Mouse (Mus musculus) forebrain, embryonic 14.5 days (tissue): ENCODE results near the gene Il12rb1. TPM values are rescaled to one million over a fixed set of nuclear protein-coding genes. Genes with fewer than 3 reads are reported as not detected.
A peak's percentile ranks its signal among the peaks of the same experiment; 100 is the strongest.

Experiments used
- ATAC-seq: fragments of 200-750 bp; cut with Nextera tagmentation; 2 replicates; pipeline ENCODE4 v1.8.0; 2017; ENCODE audit warnings: mild to moderate bottlenecking, moderate library complexity
- DNase-seq: peaks from one replicate; pipeline ENCODE4 v3.0.0-alpha.2; 2015; ENCODE audit warnings: low spot score
- H3K27ac ChIP-seq: fragments of 300-500 bp; sonication (generic); 2 replicates; pipeline ENCODE4 v1.5.1; 2014; ENCODE audit warnings: low read depth, mild to moderate bottlenecking, control low read depth, low read length, moderate library complexity
- H3K27me3 ChIP-seq: fragments of 300-500 bp; sonication (generic); replicated peaks from 2 replicates; pipeline ENCODE4 v1.6.1; 2014; ENCODE audit warnings: low read length, control low read depth, mixed read lengths; ENCODE audit not compliant: control insufficient read depth, insufficient read depth
- H3K36me3 ChIP-seq: fragments of 300-500 bp; sonication (generic); 2 replicates; pipeline ENCODE4 v1.6.1; 2014; ENCODE audit warnings: low read length, control low read depth; ENCODE audit not compliant: control insufficient read depth, insufficient read depth
- H3K4me1 ChIP-seq: fragments of 300-500 bp; sonication (generic); 2 replicates; pipeline ENCODE4 v1.6.1; 2014; ENCODE audit warnings: antibody characterized with exemption, low read length, control low read depth; ENCODE audit not compliant: control insufficient read depth, insufficient read depth
- H3K4me2 ChIP-seq: fragments of 300-500 bp; sonication (generic); 2 replicates; pipeline ENCODE4 v1.6.1; 2014; ENCODE audit warnings: mild to moderate bottlenecking, control low read depth, low read length
- H3K4me3 ChIP-seq: fragments of 300-500 bp; sonication (generic); 2 replicates; pipeline ENCODE4 v1.5.1; 2014; ENCODE audit warnings: low read depth, low read length, control low read depth
- H3K9ac ChIP-seq: fragments of 300-500 bp; sonication (generic); 2 replicates; pipeline ENCODE4 v1.6.1; 2014; ENCODE audit warnings: mild to moderate bottlenecking, low read length, control low read depth, moderate library complexity
- H3K9me3 ChIP-seq: fragments of 300-500 bp; sonication (generic); replicated peaks from 2 replicates; pipeline ENCODE4 v1.6.1; 2016; ENCODE audit warnings: low read length, control low read depth, mixed read lengths; ENCODE audit not compliant: control insufficient read depth
- WGBS: fragments of 180-500 bp; shearing (Covaris S2); extraction: QIAGEN DNeasy Blood & Tissue Kit; methylation state at CpG from one replicate; pipeline ENCODE4 v1.1.7; 2014; 5-methylcytosine and 5-hydroxymethylcytosine counted together
- polyA plus RNA-seq: library from polyadenylated mRNA; unstranded; fragments of >200 nt; fragmentation: Nextera tagmentation; extraction: Ambion mirVana; gene quantifications from 2 replicates; pipeline ENCODE4 v1.2.1, GENCODE M21; 2014

The Il12rb1 gene
- polyA plus RNA-seq, 1 experiment from 2014 or later: not detected

DNA sequence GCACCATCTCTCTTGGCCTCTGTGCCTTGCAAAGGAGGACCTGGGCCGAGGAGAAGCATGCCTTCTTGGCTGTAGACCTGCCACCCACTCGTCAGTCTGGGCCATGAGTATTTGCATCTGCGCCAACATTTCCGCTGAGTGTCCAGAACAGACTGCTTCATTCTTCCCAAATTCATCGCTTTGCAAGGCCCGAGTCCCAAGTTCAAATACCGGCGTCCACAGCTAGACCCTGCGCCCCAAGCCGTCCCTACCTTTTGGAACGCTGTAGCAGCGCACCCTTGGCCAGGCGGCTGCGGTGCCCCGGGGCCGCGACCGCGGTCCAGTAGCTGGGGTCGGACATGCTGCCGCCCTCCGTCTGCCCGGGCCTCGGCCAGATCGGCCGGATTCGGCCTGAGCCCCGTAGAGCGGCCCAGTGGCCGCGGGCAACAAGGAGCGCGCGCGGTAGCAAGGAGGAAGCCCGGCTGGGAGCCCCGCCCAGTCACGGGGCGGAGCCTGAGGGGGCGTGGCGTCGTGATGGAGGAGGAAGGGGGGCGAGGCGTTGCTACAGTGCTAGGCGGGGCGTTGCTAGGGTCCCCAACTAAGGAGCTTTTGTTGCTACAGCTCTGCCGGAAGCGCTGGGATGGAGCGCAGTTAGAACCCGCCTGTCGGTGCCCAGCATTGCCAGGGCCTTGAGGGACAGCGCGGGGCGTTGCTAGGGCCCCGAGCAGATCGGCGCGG, 16.1 kb upstream of the Il12rb1 start:
- Histone ChIP-seq H3K9ac (peak overlapping the region; percentile 78), H3K27me3 (no peaks in the 10 kb centered on the region), H3K4me2 (peak overlapping the region; percentile 75), H3K4me1 (peaks cover 18% of the 10 kb centered on the region), H3K9me3 (no peaks in the 10 kb centered on the region), H3K36me3 (peaks cover 24% of the 10 kb centered on the region), H3K4me3 (peak overlapping the region; percentile 58), H3K27ac (peak overlapping the region; percentile 90)
- ATAC-seq (peak; percentile 86), DNase-seq (peak; percentile 98)
- WGBS: 4% methylated on average over 58 of the region's 58 CpGs

DNA sequence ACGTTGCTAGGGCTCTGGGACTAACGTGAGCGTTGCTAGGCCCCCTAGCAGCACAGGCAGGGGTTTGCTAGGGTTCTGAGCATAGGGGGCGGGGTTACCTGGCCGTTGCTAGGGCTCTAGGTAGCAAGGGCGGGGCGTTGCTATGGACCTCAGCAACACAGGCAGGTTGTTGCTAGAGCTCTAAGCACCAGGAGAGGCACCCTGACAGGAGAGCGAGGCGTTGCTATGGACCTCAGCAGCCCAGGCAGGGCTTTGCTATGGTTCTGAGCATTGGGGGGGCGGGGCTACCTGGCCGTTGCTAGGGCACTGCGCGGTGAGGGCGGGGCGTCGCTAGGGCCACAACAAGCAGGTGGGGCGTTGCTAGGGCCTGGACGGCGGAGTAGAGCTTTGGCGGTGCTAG, 15.5 kb upstream of the Il12rb1 start:
- ATAC-seq (peak; percentile 31), DNase-seq (no peak)
- H3K27me3 ChIP-seq: peaks cover 2% of the 10 kb centered on the region; the same call in 1 of the 2 replicates
- H3K36me3 ChIP-seq: peaks cover 18% of the 10 kb centered on the region; the same call in 1 of the 2 replicates
- peak overlapping the region; percentile 90 for H3K27ac ChIP-seq
- peak overlapping the region; percentile 58 for H3K4me3 ChIP-seq
- WGBS: 0% methylated on average over 20 of the region's 20 CpGs
- H3K9ac ChIP-seq: peak overlapping the region; percentile 78
- H3K4me1 ChIP-seq: peaks cover 19% of the 10 kb centered on the region
- H3K4me2 ChIP-seq: peak overlapping the region; percentile 75
- no peaks in the 10 kb centered on the region for H3K9me3 ChIP-seq

DNA sequence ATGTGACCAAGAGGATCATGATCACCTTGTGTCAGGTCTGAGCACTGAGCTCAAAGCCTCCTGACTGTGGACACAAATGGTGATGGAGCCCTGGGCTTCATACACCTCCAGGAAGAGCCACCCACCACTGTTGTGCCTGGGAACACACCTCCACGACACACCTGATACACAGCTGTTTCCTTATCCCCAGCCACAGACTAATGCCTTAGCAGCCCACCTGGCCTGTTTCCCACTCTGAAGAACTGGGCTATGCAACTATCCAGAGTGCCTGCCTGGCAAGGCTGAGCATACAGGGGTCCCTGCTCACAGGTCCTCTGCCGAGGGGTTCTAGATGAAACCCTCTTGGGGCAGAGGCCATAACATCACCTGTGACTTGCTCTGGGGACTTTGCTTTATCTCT, 14.0 kb upstream of the Il12rb1 start:
- H3K9ac ChIP-seq: no peak overlapping the region
- H3K27me3 ChIP-seq: peaks cover 17% of the 10 kb centered on the region
- H3K4me1 ChIP-seq: peaks cover 23% of the 10 kb centered on the region
- H3K9me3 ChIP-seq: no peaks in the 10 kb centered on the region
- DNase-seq: no peak
- no peak for ATAC-seq
- WGBS: 88% methylated on average over 2 of the region's 2 CpGs
- no peak overlapping the region for H3K27ac ChIP-seq
- H3K4me3 ChIP-seq: no peak overlapping the region
- no peak overlapping the region for H3K4me2 ChIP-seq
- H3K36me3 ChIP-seq: peaks cover 4% of the 10 kb centered on the region; the same call in 1 of the 2 replicates

DNA sequence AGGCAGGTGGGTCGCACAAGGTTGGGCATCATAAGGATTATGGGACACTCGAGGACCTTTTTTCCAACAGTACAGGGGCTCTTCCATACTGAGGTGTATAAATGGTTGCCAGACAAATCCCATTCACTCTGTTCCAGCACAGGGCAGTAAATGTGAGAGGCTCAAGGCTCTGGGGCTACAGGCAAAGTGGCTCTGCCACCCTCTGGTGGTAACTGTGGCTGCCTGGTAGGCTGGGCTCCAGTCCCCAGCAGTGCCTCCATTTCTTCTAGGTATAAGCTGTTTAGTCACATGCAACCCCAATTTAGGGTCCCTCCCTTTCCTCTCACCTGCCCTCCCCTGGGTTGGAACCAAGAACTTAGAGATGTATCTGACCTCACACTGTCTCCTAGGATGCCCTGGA, 12.9 kb upstream of the Il12rb1 start:
- Histone ChIP-seq H3K27me3 (peaks cover 23% of the 10 kb centered on the region), H3K4me2 (no peak overlapping the region), H3K36me3 (no peaks in the 10 kb centered on the region), H3K27ac (no peak overlapping the region), H3K4me1 (peaks cover 23% of the 10 kb centered on the region), H3K4me3 (no peak overlapping the region), H3K9me3 (no peaks in the 10 kb centered on the region), H3K9ac (no peak overlapping the region)
- DNase-seq (no peak), ATAC-seq (no peak)
- 88% methylated on average over 2 of the region's 2 CpGs for WGBS

DNA sequence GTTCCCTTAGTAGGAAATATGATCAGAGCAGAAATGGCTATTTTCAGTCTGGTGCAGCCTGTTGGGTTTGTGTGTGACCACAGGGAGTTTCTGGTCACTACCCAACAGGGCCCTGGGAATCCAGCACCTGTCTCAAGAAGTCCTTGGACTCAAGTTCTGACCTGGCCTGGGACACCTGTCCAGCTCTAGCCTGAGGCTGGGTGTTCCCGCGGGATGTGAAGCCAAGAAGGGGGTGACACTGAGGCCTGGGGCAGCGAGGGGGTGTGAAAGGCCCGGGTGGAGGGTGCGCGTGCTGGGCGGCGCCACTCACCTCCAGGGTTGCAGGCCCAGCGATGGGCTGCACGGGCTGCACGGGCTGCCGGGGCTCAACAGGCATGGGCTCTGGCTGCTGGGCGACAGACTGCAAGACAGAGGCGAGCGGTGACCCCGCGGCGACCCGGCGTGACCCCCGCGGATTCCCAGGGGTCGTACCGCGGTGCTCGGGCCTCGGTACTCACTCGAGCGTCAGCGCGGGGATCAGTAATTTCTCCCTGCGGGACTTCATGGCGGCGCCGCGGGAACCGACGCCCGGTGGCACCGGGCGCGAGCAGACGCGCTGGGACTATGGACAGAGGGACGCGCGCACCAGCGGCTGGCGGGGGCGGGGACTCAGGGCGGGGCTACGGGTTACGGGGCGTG, 11.7 kb upstream of the Il12rb1 start:
- no peaks in the 10 kb centered on the region for H3K36me3 ChIP-seq
- WGBS: 1% methylated on average over 50 of the region's 54 CpGs
- DNase-seq: peak; percentile 6
- peaks cover 23% of the 10 kb centered on the region for H3K27me3 ChIP-seq
- H3K4me1 ChIP-seq: peaks cover 17% of the 10 kb centered on the region
- H3K27ac ChIP-seq: peak overlapping the region; percentile 27; the same call in 1 of the 2 replicates
- peak overlapping the region; percentile 91 for H3K4me2 ChIP-seq
- H3K9ac ChIP-seq: peak overlapping the region; percentile 73
- peak; percentile 3; the same call in 1 of the 2 replicates for ATAC-seq
- H3K9me3 ChIP-seq: no peaks in the 10 kb centered on the region
- H3K4me3 ChIP-seq: peak overlapping the region; percentile 54

DNA sequence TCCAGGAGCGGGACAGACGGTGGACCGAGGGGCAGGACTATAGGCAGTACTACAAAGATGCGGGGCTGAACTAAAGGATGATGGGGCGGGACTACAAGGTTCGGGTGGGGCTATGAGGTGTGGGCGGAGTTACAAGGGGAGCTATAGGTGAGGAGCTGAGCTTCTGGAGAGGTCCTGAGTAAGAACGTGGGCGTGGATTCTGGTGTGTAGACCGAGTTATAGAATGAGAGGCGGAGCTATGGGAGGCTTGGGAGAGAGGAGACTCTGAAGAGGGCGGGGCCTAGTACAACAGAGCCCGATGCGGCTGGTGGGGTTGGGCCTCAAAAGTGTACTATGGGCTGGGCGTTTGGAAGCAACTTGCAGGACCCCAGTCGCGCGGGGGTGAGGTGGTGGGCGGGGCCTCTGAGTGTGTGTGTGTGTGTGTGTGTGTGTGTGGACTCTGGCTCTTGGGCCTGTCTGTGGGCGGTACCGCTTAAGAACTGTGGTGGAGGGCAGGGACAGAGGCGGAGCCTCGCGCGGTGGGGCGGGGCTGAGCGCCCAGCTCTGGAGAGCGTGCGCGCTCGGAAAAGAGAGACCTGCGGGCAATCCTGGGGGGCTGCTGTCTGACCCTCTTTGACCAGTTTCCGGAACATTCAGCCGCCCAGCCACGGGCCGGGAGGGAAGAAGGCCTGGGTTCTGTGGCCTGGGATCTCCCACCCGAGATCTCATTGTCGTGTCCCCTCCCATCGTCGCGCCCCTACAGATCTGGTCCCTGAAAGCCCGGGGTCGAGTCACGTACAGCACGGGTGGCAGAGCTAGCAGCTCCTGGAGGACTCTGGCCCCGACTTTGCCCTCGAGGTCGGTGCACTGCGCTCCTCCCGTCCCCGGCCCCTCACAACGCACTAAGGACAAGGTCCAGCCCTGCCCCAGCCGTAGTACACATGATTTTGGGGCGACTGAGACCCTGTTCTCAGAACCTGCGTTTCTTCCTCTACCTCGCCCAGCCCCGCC, 10.9 kb upstream of the Il12rb1 start:
- no peaks in the 10 kb centered on the region for H3K36me3 ChIP-seq
- no peaks in the 10 kb centered on the region for H3K9me3 ChIP-seq
- H3K4me2 ChIP-seq: peak overlapping the region; percentile 91
- peak overlapping the region; percentile 27; the same call in 1 of the 2 replicates for H3K27ac ChIP-seq
- DNase-seq (peak; percentile 97), ATAC-seq (peak; percentile 85)
- under 1% methylated on average over 56 of the region's 57 CpGs for WGBS
- peak overlapping the region; percentile 54 for H3K4me3 ChIP-seq
- peaks cover 16% of the 10 kb centered on the region for H3K4me1 ChIP-seq
- peak overlapping the region; percentile 73 for H3K9ac ChIP-seq
- H3K27me3 ChIP-seq: peaks cover 25% of the 10 kb centered on the region

DNA sequence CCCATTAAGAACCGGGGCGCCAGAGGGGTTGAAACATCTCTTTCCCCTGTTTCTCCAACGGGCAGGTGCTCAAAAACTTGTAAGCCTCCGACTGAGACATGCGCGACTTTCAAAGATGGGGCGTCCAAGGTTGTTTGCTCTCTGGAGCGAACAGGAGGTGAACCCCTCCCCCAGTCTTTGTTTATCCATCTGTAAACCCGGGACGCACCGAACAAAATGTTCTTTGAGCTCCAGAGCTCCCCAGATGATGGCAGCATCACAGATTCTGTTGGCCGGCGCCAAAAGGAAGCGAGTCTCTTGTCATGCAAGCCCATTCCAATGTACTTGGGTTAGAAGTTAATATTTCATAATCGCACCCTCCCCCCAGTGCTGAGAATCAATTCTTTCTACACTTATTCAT, 10.0 kb upstream of the Il12rb1 start:
- H3K27ac ChIP-seq: no peak overlapping the region
- H3K9me3 ChIP-seq: no peaks in the 10 kb centered on the region
- peak; percentile 42 for DNase-seq
- H3K27me3 ChIP-seq: peaks cover 33% of the 10 kb centered on the region
- peak overlapping the region; percentile 54 for H3K4me3 ChIP-seq
- no peak overlapping the region for H3K9ac ChIP-seq
- no peaks in the 10 kb centered on the region for H3K36me3 ChIP-seq
- H3K4me1 ChIP-seq: peaks cover 11% of the 10 kb centered on the region
- 9% methylated on average over 15 of the region's 15 CpGs for WGBS
- H3K4me2 ChIP-seq: peak overlapping the region; percentile 91
- ATAC-seq: no peak

DNA sequence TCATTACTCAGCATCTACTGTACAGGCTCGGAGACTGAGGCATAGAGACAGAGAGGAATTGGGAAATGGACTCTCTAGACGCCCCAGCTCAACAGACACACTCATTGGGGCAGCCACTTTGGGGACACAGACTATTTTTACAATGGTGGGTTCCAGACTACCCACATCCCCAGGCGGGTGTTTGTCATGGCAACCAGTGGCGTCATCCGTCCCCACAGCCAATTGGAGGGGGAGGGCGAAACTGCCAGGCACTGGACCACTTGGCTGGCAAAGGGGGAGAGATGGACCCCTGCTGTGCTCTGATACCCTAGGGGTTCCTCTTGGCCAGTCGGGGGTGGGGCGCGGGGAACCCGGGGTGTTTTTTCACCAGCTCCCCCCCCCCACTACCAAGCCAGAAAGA, 7.6 kb upstream of the Il12rb1 start:
- Histone ChIP-seq H3K9me3 (no peaks in the 10 kb centered on the region), H3K4me3 (no peak overlapping the region), H3K4me1 (peaks cover 22% of the 10 kb centered on the region), H3K27me3 (peaks cover 39% of the 10 kb centered on the region), H3K27ac (no peak overlapping the region), H3K9ac (no peak overlapping the region), H3K4me2 (no peak overlapping the region), H3K36me3 (no peaks in the 10 kb centered on the region)
- 45% methylated on average over 10 of the region's 10 CpGs for WGBS
- DNase-seq (no peak), ATAC-seq (no peak)
